In the genomic region with DNA sequence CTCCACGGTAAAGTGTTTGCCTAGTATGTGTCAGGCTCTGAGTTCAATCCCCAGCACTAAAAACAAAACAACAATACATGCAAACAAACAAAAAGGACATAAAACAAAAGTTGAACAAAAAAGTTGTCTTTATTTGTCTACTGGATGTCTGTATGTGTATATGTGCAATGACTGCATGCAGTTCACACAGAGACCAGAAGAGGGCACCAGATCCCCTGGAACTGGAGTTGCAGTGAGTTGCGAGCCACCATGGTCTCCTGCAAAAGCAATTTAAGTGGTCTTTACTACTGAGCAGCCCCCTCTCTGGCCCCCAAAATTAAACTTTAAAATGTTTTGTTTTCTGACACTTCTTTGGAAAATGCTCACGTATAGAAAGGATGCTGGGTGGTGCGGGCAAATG, we compare ENCODE assay signal across 1 mouse cellular context.
TF ChIP-seq lines count a peak whose summit lies in the region.

No protein-coding gene starts in this region.

TF ChIP-seq in ES-E14, 5 proteins besides CTCF, POLR2A, EP300 and RAD21 (continued from another document):
- TF ChIP-seq ZNF384 (IDR thresholded peaks at IDR 0.05; ENCODE audit: low read depth, low read length) = no peak
